8 mouse cellular contexts compared by ENCODE assay signal in genomic region chr12:105073708-105074107, GRCm38 (mm10). TPM values are rescaled to one million over a fixed set of nuclear protein-coding genes. Genes with fewer than 3 reads are reported as not detected.
DNase-seq lines count a peak whose midpoint lies in the region; ATAC-seq and TF ChIP-seq lines count a peak whose summit lies in the region.

No protein-coding gene starts in this region.

- H3K27me3 ChIP-seq in liver, postnatal 0 days (ENCODE audit: insufficient read depth, low read length): no peaks in the 10 kb centered on the region
- no peaks in the 10 kb centered on the region for H3K27me3 ChIP-seq in splenic B cell, adult 2 months (ENCODE audit: control insufficient read depth, insufficient read depth, low read length, poor library complexity, severe bottlenecking)

- H3K4me1 ChIP-seq in liver, postnatal 0 days (ENCODE audit: insufficient read depth): no peaks in the 10 kb centered on the region

- no peaks in the 10 kb centered on the region for H3K36me3 ChIP-seq in liver, postnatal 0 days (replicated peaks; ENCODE audit: insufficient read depth, low read length)
- H3K36me3 ChIP-seq in splenic B cell, adult 2 months (ENCODE audit: control insufficient read depth, insufficient read depth, low read length, poor library complexity, severe bottlenecking): no peaks in the 10 kb centered on the region

- no peak overlapping the region for H3K27ac ChIP-seq in liver, postnatal 0 days (ENCODE audit: low read depth)

- TF ChIP-seq CTCF in liver, postnatal 0 days (IDR thresholded peaks at IDR 0.05; ENCODE audit: low read depth): peak; percentile 84

- H3K9me3 ChIP-seq in liver, postnatal 0 days (ENCODE audit: low read length): no peaks in the 10 kb centered on the region

- no peak overlapping the region for H3K4me3 ChIP-seq in liver, postnatal 0 days (ENCODE audit: low read depth, low read length)

- peak; percentile 49 for DNase-seq in layer of hippocampus, adult 11-12 months (ENCODE audit: low spot score)
- no peak for DNase-seq in layer of hippocampus, adult 9-11 months
- peak; percentile 77 for DNase-seq in R1 (ENCODE audit: low read depth, low spot score)
- peak; percentile 79 to 83 for DNase-seq in cerebellum, postnatal 14 days
- peak; percentile 13 to 40 for DNase-seq in kidney, adult 8-10 months
- DNase-seq in liver, postnatal 0 days: no peak
- DNase-seq in splenic B cell, adult 2 months (ENCODE audit: low read depth, low spot score): peak; percentile 15
- DNase-seq in spleen, adult 12 weeks (ENCODE audit: low spot score): no peak

- H3K4me2 ChIP-seq in liver, postnatal 0 days (ENCODE audit: low read depth, low read length): no peak overlapping the region

- ATAC-seq in liver, postnatal 0 days: no peak

- 39% methylated on average over 9 of the region's 9 CpGs for WGBS in liver, postnatal 0 days (ENCODE audit: insufficient replicate concordance)

- H3K9ac ChIP-seq in liver, postnatal 0 days (replicated peaks): no peak overlapping the region

- no peak for TF ChIP-seq EP300 in liver, postnatal 0 days (IDR thresholded peaks at IDR 0.05; ENCODE audit: low read depth)

RNA-seq across cellular contexts. Expression of gene Glrx5, which starts 41.2 kb away (rescaled TPM):
- polyA plus RNA-seq in liver, postnatal 0 days (2015; fragmentation: Nextera tagmentation; extraction: Ambion mirVana): 349 and 355 TPM in 2 replicates

Comparison
In these comparisons a context has a peak if more than half of its experiments do, and no peak if none do; other contexts are left out.
1. DNase-seq: peak in layer of hippocampus, adult 11-12 months (single experiment), R1 (single experiment), cerebellum, postnatal 14 days (2 of 2), kidney, adult 8-10 months (2 of 2) and splenic B cell, adult 2 months (single experiment); none in layer of hippocampus, adult 9-11 months (single experiment), liver, postnatal 0 days (single experiment) and spleen, adult 12 weeks (single experiment).